Mouse (Mus musculus): ENCODE measurements around the gene Rif1. TPM values are rescaled to one million over a fixed set of nuclear protein-coding genes. Genes with fewer than 3 reads are reported as not detected.

Gene Rif1
- polyA plus RNA-seq, 1 experiment: 3.9 TPM

DNA sequence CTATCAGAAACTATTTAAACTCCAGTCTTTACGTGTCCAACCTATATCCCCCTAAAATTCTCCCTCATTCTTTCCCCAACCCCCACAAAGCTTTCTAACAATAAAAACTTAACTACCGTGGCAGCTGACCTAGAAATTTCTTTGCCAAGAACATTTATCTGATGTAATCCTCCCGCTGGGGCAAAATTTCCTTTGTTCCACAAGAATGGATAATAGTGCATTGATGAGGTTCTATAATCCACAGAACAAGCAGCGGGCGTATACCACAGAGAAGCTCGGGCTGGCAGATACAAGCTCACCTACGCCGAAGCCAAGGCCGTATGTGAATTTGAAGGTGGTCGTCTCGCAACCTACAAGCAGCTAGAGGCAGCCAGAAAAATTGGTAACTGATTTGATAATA, 29.1 kb upstream of the Rif1 start:
- WGBS: 95% methylated on average over 11 of the region's 11 CpGs
- Histone ChIP-seq H3K27ac (ENCODE audit: control insufficient read depth, insufficient read depth, low read length) (no peak overlapping the region), H3K4me3 (ENCODE audit: control insufficient read depth, insufficient read depth, low read length) (no peak overlapping the region), H3K36me3 (ENCODE audit: control insufficient read depth, insufficient read depth, low read length) (no peaks in the 10 kb centered on the region), H3K4me1 (replicated peaks; ENCODE audit: control insufficient read depth, insufficient read depth, low read length) (no peaks in the 10 kb centered on the region), H3K27me3 (ENCODE audit: control insufficient read depth, insufficient read depth, low read length) (no peaks in the 10 kb centered on the region; the same call in 1 of the 2 replicates)
- no peak for DNase-seq
- no peak for TF ChIP-seq CTCF (IDR thresholded peaks at IDR 0.05; ENCODE audit: borderline replicate concordance, control insufficient read depth, extremely low read depth, insufficient read depth, low read length, poor library complexity)
- TF ChIP-seq POLR2A (IDR thresholded peaks at IDR 0.05; ENCODE audit: control insufficient read depth, extremely low read depth, insufficient read depth, low read length, poor library complexity): no peak

DNA sequence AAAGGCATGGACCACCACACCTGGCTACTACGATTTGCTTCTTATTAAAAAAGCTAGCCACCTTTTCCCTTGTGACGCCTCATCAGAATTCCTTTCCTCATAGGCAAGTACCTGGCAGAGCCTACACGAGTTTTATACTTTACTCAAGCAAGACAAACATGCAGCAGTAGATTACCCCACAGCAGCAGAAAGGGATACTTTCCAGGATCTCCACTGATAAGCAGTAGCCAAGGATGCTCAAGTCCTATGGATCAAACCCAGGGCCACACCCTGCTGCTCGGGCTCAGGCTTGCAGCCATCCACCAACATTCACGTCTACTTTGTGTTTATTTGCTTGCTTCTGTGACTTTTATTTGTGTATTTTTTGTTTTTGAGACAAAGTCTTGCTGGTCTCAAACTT, 26.6 kb upstream of the Rif1 start:
- no peaks in the 10 kb centered on the region for H3K4me1 ChIP-seq (replicated peaks; ENCODE audit: control insufficient read depth, insufficient read depth, low read length)
- TF ChIP-seq POLR2A (IDR thresholded peaks at IDR 0.05; ENCODE audit: control insufficient read depth, extremely low read depth, insufficient read depth, low read length, poor library complexity) (no peak), CTCF (IDR thresholded peaks at IDR 0.05; ENCODE audit: borderline replicate concordance, control insufficient read depth, extremely low read depth, insufficient read depth, low read length, poor library complexity) (no peak)
- WGBS: 88% methylated on average over 5 of the region's 5 CpGs
- no peaks in the 10 kb centered on the region for H3K27me3 ChIP-seq (ENCODE audit: control insufficient read depth, insufficient read depth, low read length)
- no peak for DNase-seq
- H3K27ac ChIP-seq (ENCODE audit: control insufficient read depth, insufficient read depth, low read length): no peak overlapping the region
- no peaks in the 10 kb centered on the region for H3K36me3 ChIP-seq (ENCODE audit: control insufficient read depth, insufficient read depth, low read length)
- no peak overlapping the region for H3K4me3 ChIP-seq (ENCODE audit: control insufficient read depth, insufficient read depth, low read length)

DNA sequence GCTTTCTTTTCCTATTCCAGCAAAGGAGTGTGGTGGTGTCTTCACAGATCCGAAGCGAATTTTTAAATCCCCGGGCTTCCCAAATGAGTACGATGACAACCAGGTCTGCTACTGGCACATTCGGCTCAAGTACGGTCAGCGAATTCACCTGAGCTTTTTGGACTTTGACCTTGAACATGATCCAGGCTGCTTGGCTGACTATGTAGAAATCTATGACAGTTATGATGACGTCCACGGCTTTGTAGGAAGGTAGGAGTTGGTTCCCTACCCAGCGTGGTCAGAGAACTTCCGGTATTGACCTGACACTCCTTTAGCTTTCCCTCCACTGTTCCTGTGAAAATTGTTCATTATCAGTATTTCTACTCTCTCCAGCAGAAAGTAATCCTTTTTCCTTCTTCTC, 21.8 kb upstream of the Rif1 start:
- 93% methylated on average over 11 of the region's 11 CpGs for WGBS
- TF ChIP-seq POLR2A (IDR thresholded peaks at IDR 0.05; ENCODE audit: control insufficient read depth, extremely low read depth, insufficient read depth, low read length, poor library complexity): no peak
- no peak for DNase-seq

DNA sequence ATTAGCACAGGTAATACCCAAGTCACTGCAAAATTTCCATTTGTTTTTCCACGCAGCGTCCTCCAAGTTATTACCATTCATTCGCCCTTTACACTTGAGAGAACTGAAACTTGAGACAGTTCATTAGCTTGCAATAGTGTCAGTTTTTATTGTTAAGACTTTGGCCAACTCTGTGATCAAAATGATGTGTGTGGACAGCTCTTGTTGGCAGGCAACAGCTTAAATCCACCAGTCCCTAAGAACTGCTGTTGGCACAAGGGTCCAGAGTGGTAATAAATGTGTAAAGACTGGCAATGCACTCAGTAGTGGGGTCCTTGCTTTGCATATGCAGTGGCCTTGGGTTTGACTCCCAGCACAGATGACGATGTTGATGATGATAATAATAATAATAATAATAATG, 20.3 kb upstream of the Rif1 start:
- Histone ChIP-seq H3K27ac (ENCODE audit: control insufficient read depth, insufficient read depth, low read length) (no peak overlapping the region), H3K36me3 (ENCODE audit: control insufficient read depth, insufficient read depth, low read length) (no peaks in the 10 kb centered on the region), H3K4me3 (ENCODE audit: control insufficient read depth, insufficient read depth, low read length) (no peak overlapping the region), H3K27me3 (ENCODE audit: control insufficient read depth, insufficient read depth, low read length) (no peaks in the 10 kb centered on the region), H3K4me1 (replicated peaks; ENCODE audit: control insufficient read depth, insufficient read depth, low read length) (no peaks in the 10 kb centered on the region)
- no peak for DNase-seq
- TF ChIP-seq POLR2A (IDR thresholded peaks at IDR 0.05; ENCODE audit: control insufficient read depth, extremely low read depth, insufficient read depth, low read length, poor library complexity) (no peak), CTCF (IDR thresholded peaks at IDR 0.05; ENCODE audit: borderline replicate concordance, control insufficient read depth, extremely low read depth, insufficient read depth, low read length, poor library complexity) (no peak)
- 92% methylated on average over 4 of the region's 4 CpGs for WGBS

More for the DNA sequence above, 21.8 kb upstream of the Rif1 start:
- Histone ChIP-seq H3K36me3 (ENCODE audit: control insufficient read depth, insufficient read depth, low read length) (no peaks in the 10 kb centered on the region), H3K4me1 (replicated peaks; ENCODE audit: control insufficient read depth, insufficient read depth, low read length) (no peaks in the 10 kb centered on the region), H3K27ac (ENCODE audit: control insufficient read depth, insufficient read depth, low read length) (no peak overlapping the region), H3K4me3 (ENCODE audit: control insufficient read depth, insufficient read depth, low read length) (no peak overlapping the region), H3K27me3 (ENCODE audit: control insufficient read depth, insufficient read depth, low read length) (no peaks in the 10 kb centered on the region)

DNA sequence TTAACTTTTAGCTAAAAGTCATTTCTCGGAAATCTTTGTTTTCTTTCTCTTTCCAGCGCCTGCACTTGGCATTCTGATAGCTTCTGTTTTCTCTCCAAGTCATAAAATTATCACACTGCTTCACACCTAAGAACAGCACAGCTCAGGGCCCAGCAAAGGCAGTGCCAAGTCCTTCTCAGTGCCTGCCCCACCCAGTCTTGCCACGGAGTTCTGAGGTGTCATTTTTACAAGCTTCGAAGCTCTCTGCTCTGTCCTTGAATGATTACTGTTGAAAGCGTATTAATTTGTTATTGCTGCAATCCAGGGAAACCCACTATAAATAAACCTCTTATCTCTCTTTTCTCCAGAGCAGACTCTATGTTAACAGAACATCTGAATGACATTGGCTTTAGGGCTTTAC, 19.1 kb upstream of the Rif1 start:
- 78% methylated on average over 5 of the region's 5 CpGs for WGBS
- H3K27ac ChIP-seq (ENCODE audit: control insufficient read depth, insufficient read depth, low read length): no peak overlapping the region
- no peaks in the 10 kb centered on the region for H3K36me3 ChIP-seq (ENCODE audit: control insufficient read depth, insufficient read depth, low read length)
- DNase-seq: no peak
- no peak overlapping the region for H3K4me3 ChIP-seq (ENCODE audit: control insufficient read depth, insufficient read depth, low read length)
- TF ChIP-seq POLR2A (IDR thresholded peaks at IDR 0.05; ENCODE audit: control insufficient read depth, extremely low read depth, insufficient read depth, low read length, poor library complexity) (no peak), CTCF (IDR thresholded peaks at IDR 0.05; ENCODE audit: borderline replicate concordance, control insufficient read depth, extremely low read depth, insufficient read depth, low read length, poor library complexity) (no peak)
- no peaks in the 10 kb centered on the region for H3K27me3 ChIP-seq (ENCODE audit: control insufficient read depth, insufficient read depth, low read length)
- no peaks in the 10 kb centered on the region for H3K4me1 ChIP-seq (replicated peaks; ENCODE audit: control insufficient read depth, insufficient read depth, low read length)

DNA sequence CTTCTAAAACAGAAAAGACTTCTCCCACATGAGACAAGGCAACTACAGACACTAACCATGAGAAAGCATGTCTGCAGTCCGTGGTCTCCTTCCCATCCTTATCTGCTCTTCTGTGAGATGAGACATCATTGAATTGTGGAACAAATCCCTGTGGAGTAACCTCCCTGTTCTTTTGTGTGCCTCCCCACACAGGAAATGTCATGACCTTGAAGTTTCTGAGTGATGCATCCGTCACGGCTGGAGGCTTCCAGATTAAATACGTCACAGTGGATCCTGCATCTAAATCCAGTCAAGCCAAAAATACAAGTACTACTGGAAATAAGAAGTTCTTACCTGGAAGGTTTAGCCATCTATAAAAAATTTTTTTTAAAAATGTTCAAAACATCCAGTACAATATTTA, 17.0 kb upstream of the Rif1 start:
- no peak overlapping the region for H3K27ac ChIP-seq (ENCODE audit: control insufficient read depth, insufficient read depth, low read length)

DNA sequence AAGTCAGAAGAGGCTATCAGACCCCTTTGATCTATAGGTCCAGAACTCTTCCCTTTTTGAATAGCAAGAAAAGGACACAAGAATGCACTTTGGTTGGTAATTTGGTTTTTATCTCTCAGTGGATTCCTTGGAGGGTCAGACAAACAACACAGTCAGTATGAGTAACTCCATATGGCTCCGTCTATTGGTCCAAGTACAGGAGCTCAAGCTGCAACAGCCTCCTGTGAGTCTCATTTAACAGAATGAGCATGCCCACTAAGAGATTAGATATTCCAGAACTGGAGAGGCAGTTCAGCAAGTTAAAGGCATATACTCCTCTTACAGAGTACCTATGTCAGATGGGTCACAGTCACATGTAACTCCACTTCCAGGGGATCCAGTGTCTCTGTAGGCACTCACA, 15.5 kb upstream of the Rif1 start:
- no peak overlapping the region for H3K27ac ChIP-seq (ENCODE audit: control insufficient read depth, insufficient read depth, low read length)
- H3K36me3 ChIP-seq (ENCODE audit: control insufficient read depth, insufficient read depth, low read length): no peaks in the 10 kb centered on the region
- H3K4me3 ChIP-seq (ENCODE audit: control insufficient read depth, insufficient read depth, low read length): no peak overlapping the region
- no peak for TF ChIP-seq POLR2A (IDR thresholded peaks at IDR 0.05; ENCODE audit: control insufficient read depth, extremely low read depth, insufficient read depth, low read length, poor library complexity)
- TF ChIP-seq CTCF (IDR thresholded peaks at IDR 0.05; ENCODE audit: borderline replicate concordance, control insufficient read depth, extremely low read depth, insufficient read depth, low read length, poor library complexity): no peak
- DNase-seq: no peak
- H3K4me1 ChIP-seq (replicated peaks; ENCODE audit: control insufficient read depth, insufficient read depth, low read length): no peaks in the 10 kb centered on the region
- 91% methylated on average over 1 of the region's 1 CpGs for WGBS
- no peaks in the 10 kb centered on the region for H3K27me3 ChIP-seq (ENCODE audit: control insufficient read depth, insufficient read depth, low read length)

More for the DNA sequence above, 17.0 kb upstream of the Rif1 start:
- Histone ChIP-seq H3K4me3 (ENCODE audit: control insufficient read depth, insufficient read depth, low read length) (no peak overlapping the region), H3K4me1 (replicated peaks; ENCODE audit: control insufficient read depth, insufficient read depth, low read length) (no peaks in the 10 kb centered on the region), H3K27me3 (ENCODE audit: control insufficient read depth, insufficient read depth, low read length) (no peaks in the 10 kb centered on the region), H3K36me3 (ENCODE audit: control insufficient read depth, insufficient read depth, low read length) (no peaks in the 10 kb centered on the region)
- DNase-seq: no peak
- TF ChIP-seq POLR2A (IDR thresholded peaks at IDR 0.05; ENCODE audit: control insufficient read depth, extremely low read depth, insufficient read depth, low read length, poor library complexity) (no peak), CTCF (IDR thresholded peaks at IDR 0.05; ENCODE audit: borderline replicate concordance, control insufficient read depth, extremely low read depth, insufficient read depth, low read length, poor library complexity) (no peak)
- 86% methylated on average over 4 of the region's 4 CpGs for WGBS
